ENCODE assay signal across 17 mouse cellular contexts in the genomic region with DNA sequence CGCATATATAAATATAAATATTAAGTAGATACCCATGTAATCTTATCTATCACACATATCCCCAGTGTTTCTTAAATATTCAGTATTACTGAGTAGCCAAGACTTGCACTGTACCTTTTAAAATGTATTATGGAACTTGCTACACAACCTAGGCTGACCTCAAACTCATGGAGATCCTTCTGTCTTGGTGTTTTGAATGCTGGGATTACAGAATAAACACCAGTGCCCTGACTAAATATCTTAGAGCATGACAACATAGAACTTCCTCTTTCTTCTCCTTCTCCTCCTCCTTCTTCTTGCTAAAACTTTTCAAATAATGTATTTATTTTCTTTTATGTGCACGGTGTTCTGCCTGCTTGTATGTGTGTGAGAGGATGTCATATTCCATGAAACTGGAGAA.
A peak's percentile ranks its signal among the peaks of the same experiment; 100 is the strongest.
DNase-seq lines count a peak whose midpoint lies in the region; ATAC-seq lines count a peak whose summit lies in the region.
"Had no signal": no experiment of that assay in that cellular context is flagged by ENCODE, and none has a peak within 500 bp of the region (broad histone marks: within the 10 kb centered on the region; RNA-seq: fewer than 3 reads in every experiment).

No protein-coding gene starts in this region.

- DNase-seq in neural tube, embryonic 10.5 days (ENCODE audit: extremely low spot score, low spot score), result no peak
- DNase-seq: adrenal gland, adult 2 months; adrenal gland, adult 8-10 months; adrenal gland, postnatal 10 days; adrenal gland, postnatal 14 days; adrenal gland, postnatal 25 days; adrenal gland, postnatal 36 days; B cell, adult 2 months; cerebellum, adult 11 months; cerebellum, adult 11-12 months; cerebellum, adult 18-20 months had no signal

- peak; percentile 64 for ATAC-seq in granulocyte monocyte progenitor cell, adult 5-6 weeks (replicated peaks; ENCODE audit: poor library complexity, severe bottlenecking)
- peak; percentile 63 for ATAC-seq in megakaryocyte progenitor cell, adult 5-6 weeks (replicated peaks; ENCODE audit: poor library complexity)
- ATAC-seq in frontal cortex, adult (ENCODE audit: low TSS enrichment), result no peak
- ATAC-seq: activated CD4-positive, CD25-positive, alpha-beta regulatory T cell, adult 4 months; CD4-positive, CD25-positive, alpha-beta regulatory T cell, adult 4 months; Patski had no signal
